Mouse (Mus musculus) heart, adult 18-20 months (tissue): ENCODE measurements around the gene Rbm39. TPM values are rescaled to one million over a fixed set of nuclear protein-coding genes. Genes with fewer than 3 reads are reported as not detected.
"Not testable (repeated sequence)": the region's sequence is repeated elsewhere in the genome, so short reads cannot be mapped to it uniquely, and the experiment has no call there.

Experiments
- DNase-seq, 2 experiments: peaks; one replicate each; pipeline ENCODE4 v3.0.0; 2021 to 2022; ENCODE audit warnings: mixed read lengths in 1 of 2
- long read RNA-seq, 2 experiments: library from polyadenylated mRNA; stranded (forward); transcript quantifications; one replicate each; pipeline ENCODE4 v2.0.0; 2021
- total RNA-seq, 2 experiments: library from RNA; stranded (reverse); gene quantifications; 2 replicates each; pipeline ENCODE4 v1.2.3; 2021

The Rbm39 gene
- 100 to 1,000 TPM; 143 to 154 TPM for total RNA-seq
- long read RNA-seq, experiment 1, transcript Rbm39-201 (17 exons, 2,711 nt): minor isoform, 42 of 123 reads
- long read RNA-seq, experiment 1, transcript Rbm39-203 (17 exons, 2,810 nt): major isoform, 55 of 123 reads
- long read RNA-seq, experiment 1, partial matches to known transcripts: 7 of 123 reads
- long read RNA-seq, experiment 1, other reads (novel, unspliced or antisense): 17 of 123 reads
- long read RNA-seq, experiment 2, transcript Rbm39-203 (17 exons, 2,810 nt): major isoform, 33 of 72 reads
- long read RNA-seq, experiment 2, transcript Rbm39-201 (17 exons, 2,711 nt): minor isoform, 26 of 72 reads
- long read RNA-seq, experiment 2, partial matches to known transcripts: 0 of 72 reads
- long read RNA-seq, experiment 2, other reads (novel, unspliced or antisense): 13 of 72 reads

- DNase-seq: peak; percentile 100
These were observed at the start of gene Rbm39 for GRCm38 (mm10) chr2:156180094-156180821. Gene Rbm39 (minus strand): TSS chr2:156180238.

GRCm38 (mm10) chr2:156229171-156229570 is 49.1 kb upstream of the Rbm39 start:
- no peak for DNase-seq

DNA sequence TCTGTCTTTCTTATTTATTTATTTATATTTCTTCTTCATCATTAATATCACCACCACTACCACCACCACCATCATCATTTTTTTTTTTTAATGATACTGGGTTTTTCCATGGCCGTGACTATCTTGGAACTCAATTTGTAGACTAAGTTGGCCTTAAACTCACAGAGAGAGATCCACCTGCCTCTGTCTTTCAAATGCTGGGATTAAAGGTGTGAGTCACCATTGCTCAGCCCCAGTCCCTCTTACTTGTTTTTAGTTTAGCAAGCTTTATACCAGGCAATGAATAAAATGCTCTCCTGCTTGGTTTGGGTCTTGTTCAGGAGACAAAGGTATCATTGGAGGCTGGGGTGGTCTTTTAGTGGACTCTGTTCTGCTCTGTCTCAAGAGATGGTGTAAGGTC is 47.7 kb upstream of the Rbm39 start:
- DNase-seq: no peak

GRCm38 (mm10) chr2:156224043-156224442 is 44.0 kb upstream of the Rbm39 start:
- no peak for DNase-seq

DNA sequence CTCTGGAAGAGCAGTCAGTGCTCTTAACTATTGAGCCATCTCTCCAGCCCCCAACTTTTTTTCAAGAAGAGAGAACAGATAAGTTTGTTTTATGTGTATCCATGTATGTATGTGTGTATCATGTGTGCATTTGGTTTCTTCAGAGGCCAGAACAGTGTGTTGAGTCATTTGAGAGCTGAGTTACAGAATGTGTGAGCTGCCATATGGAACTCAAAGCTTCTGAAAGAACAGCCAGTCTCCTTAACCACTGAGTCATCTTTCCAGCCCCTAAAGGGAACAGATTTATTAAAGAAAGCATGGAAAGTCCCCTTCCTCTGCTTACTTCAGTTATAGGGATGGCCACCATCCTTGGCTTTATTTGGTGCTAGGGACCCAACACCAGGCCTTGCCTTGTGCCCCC is 42.1 kb upstream of the Rbm39 start:
- no peak for DNase-seq

DNA sequence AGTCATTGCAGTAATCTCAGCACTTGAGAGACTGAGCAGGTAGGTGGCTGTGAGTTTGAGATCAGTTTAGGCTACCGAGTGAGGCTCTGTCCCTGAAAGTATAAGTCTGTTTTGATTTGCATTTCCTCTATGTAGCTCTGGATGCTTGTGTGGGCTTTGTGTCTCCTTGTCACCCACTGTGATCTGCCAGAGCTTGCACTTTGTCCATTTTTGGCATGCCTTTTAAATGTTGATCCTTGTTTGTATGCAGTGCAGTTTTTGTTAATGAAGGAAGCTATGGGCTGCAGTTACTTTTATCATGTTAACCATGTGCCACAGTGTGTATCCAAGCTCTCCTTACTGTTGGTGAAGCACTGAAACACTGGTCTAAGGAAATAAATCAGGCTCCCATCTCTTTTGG is 37.7 kb upstream of the Rbm39 start:
- DNase-seq: no peak

GRCm38 (mm10) chr2:156203917-156204316 is 23.9 kb upstream of the Rbm39 start:
- no peak for DNase-seq

- DNase-seq: peak; percentile 73 to 79
These were observed 22.9 kb upstream of the Rbm39 start for GRCm38 (mm10) chr2:156202848-156203437.

- DNase-seq: no peak
These were observed 21.4 kb upstream of the Rbm39 start for GRCm38 (mm10) chr2:156201486-156201885.

DNA sequence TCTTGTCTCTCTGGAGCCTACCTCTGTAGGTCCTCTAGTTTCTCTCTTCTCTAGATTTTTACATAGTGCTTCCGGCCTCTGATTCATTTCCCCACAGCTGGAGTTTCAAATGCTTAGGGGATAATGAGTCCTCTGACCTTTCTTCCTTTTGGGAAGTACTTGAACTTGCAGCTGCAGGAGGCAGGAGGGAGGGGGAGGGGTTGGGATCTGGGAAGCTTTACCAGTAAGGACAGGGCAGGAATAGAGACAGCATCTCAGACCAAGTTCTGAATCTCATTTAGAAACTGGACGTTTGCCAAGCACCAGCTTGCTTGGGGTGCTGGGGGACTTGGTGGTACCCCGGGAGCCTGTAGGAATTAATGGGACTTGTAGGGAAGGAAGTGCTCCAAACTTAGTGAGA is 19.9 kb upstream of the Rbm39 start:
- peak in 1 of 2 experiments; percentile 25 for DNase-seq

GRCm38 (mm10) chr2:156197129-156197911 is 17.3 kb upstream of the Rbm39 start:
- no peak for DNase-seq

DNA sequence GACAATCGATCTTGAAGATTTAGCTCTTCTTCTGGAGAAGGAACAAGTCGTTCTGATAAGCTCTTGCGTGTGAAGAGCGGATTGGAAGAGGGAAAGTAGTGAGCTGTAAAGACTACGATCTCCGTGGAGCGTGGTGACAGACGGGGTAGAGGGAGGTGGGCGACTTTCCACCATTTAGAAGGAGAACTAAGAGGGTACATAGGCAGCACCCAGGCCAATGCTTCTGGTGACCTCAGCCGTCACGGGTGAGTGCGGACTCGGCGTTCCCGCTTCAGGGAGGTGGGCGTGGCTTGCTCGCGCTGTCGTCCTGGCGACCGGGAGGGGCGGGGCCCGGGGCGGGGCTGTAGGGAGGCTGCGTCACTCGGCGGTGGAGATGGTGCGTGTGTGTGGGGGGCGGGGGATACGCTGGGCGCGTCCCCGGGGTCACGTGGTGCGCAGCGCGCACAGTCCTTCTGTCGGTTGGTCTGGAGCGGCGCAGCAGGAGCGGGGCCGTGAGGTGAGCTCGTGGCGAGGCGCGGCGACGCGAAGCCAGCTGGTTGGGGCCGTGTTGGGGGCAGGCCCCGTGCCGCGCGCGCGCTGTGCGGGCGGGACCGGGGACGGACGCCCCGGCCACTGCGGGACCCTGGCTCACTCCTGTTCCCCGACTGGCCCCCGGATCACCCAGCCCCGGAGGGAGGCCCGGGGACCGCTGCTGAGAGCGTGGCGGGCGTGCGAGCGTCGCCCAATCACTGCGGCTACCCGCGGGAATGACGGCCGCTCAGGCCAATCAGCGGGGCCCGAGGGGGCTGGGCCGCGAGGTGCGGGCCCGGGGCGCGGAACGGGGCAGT is 16.5 kb upstream of the Rbm39 start, which contains the start of gene Phf20:
TSS of gene Phf20 (plus strand) at position 165 of the 827 bp plus-strand sequence.
- peak; percentile 98 to 99 for DNase-seq

- peak; percentile 50 to 70 for DNase-seq
These were observed 14.5 kb upstream of the Rbm39 start for GRCm38 (mm10) chr2:156194571-156194970.

DNA sequence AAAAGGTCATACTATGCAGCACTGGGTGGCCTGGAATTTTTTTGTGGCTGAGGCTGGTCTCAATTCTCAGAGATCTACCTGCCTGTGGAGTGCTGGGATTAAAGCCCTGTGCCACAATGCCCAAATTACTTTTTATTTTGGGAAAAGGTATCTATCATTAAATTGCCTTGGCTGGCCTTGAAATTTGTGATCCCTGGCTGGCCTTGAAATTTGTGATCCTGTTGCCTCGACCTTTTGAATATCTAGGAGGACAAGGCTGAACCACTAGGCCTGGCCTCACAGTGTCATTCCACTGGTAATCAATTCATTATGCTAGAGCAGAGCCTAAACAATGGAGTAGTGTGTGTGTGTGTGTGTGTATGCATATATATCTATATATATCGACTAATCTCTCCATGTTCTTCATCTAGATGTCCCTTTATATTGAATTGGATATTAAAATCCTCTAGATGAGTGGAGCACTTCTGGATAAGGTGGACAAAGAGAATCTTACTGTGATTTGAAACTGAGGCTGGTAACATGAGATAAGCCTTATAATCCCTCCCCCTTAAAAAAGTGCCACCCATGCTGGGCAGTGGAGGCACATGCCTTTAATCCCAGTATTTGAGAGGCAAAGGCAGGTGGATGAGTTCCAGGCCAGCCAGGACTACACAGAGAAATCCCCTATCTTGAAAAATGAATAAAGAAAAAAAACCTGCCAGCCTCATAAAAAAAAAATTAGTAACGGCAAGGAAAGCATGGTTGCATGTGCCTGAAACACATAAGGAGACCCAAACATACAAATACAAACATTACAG is 13.2 kb upstream of the Rbm39 start:
- DNase-seq: no peak

- no peak for DNase-seq
These were observed 12.0 kb upstream of the Rbm39 start for GRCm38 (mm10) chr2:156192068-156192467.

- DNase-seq: no peak
These were observed 11.5 kb upstream of the Rbm39 start for GRCm38 (mm10) chr2:156191540-156191939.

- DNase-seq: peak; percentile 48 to 73
These were observed 10.2 kb upstream of the Rbm39 start for GRCm38 (mm10) chr2:156190004-156190896.

GRCm38 (mm10) chr2:156189241-156189640 is 9.2 kb upstream of the Rbm39 start:
- DNase-seq: not testable (repeated sequence)

DNA sequence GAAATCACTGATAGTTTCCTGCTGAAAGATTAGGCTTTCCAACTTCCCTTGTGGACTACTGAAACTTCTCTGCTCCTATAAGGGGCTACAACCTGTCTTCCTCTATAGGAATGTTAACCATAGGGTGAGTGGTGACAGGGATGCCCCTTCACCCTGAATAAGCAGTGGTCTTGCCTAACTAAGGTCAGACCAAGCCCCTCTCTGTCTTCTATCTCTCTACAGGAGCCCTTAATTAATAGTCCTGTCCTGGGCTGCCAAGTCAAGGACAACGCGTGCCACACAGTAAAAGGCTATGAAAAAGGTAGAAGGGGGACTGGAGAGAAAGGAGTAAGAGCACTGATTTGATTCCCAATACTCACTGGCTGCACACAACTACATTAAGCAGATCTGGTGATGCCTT is 1.6 kb upstream of the Rbm39 start:
- DNase-seq: no peak
